Mouse (Mus musculus) forebrain, embryonic 16.5 days (tissue): Measurements from ENCODE around the gene Plk5. TPM values are rescaled to one million over a fixed set of nuclear protein-coding genes. Genes with fewer than 3 reads are reported as not detected.

Source experiments
- microRNA-seq: library from miRNA; unstranded; fragments of <30 nt; microRNA quantifications from one replicate; pipeline ENCODE4, GENCODE M21; 2017
- polyA plus RNA-seq: library from polyadenylated mRNA; unstranded; fragments of >200 nt; fragmentation: Nextera tagmentation; extraction: Ambion mirVana; gene quantifications from 2 replicates; pipeline ENCODE4 v1.2.1, GENCODE M21; 2015

Plk5 gene
- polyA plus RNA-seq, 1 experiment from 2014 or later = 4.5 TPM

Small RNAs within 50 kb of the gene (microRNA-seq; reads per million reads assigned to microRNA genes)
- not detected for gene Gm22721

Other genes with a start within 250 kb of the Plk5 start
- 18.0 and 19.7 TPM in 2 replicates for gene Stk11, start 240.7 kb upstream of the Plk5 start, polyA plus RNA-seq
- 404 and 433 TPM in 2 replicates for gene Atp5d, start 217.8 kb upstream of the Plk5 start, polyA plus RNA-seq
- 33.0 and 44.5 TPM in 2 replicates for gene Cbarp, start 215.6 kb upstream of the Plk5 start, polyA plus RNA-seq
- gene Midn, start 208.2 kb upstream of the Plk5 start, polyA plus RNA-seq = 26.5 and 30.9 TPM in 2 replicates
- gene Cirbp, start 190.5 kb upstream of the Plk5 start, polyA plus RNA-seq = 318 and 335 TPM in 2 replicates
- gene 1600002K03Rik, start 183.5 kb upstream of the Plk5 start, polyA plus RNA-seq = 8.5 and 10.6 TPM in 2 replicates
- 24.8 and 25.4 TPM in 2 replicates for gene Efna2, start 177.0 kb upstream of the Plk5 start, polyA plus RNA-seq
- 49.0 and 55.4 TPM in 2 replicates for gene Mum1, start 130.0 kb upstream of the Plk5 start, polyA plus RNA-seq
- gene Ndufs7, start 107.3 kb upstream of the Plk5 start, polyA plus RNA-seq = 236 and 272 TPM in 2 replicates
- 22.7 and 24.6 TPM in 2 replicates for gene Gamt, start 95.4 kb upstream of the Plk5 start, polyA plus RNA-seq
- 61.3 and 61.8 TPM in 2 replicates for gene Dazap1, start 95.0 kb upstream of the Plk5 start, polyA plus RNA-seq
- gene Rps15, start 64.0 kb upstream of the Plk5 start, polyA plus RNA-seq = 531 and 538 TPM in 2 replicates
- 222 and 234 TPM in 2 replicates for gene Apc2, start 60.5 kb upstream of the Plk5 start, polyA plus RNA-seq
- gene 2310011J03Rik, start 35.9 kb upstream of the Plk5 start, polyA plus RNA-seq = 32.5 and 34.2 TPM in 2 replicates
- gene Pcsk4, start 27.0 kb upstream of the Plk5 start, polyA plus RNA-seq = 3.1 and 3.9 TPM in 2 replicates
- gene Reep6, start 26.5 kb upstream of the Plk5 start, polyA plus RNA-seq = 2.2 and 3.2 TPM in 2 replicates
- gene Adamtsl5, start 8.0 kb upstream of the Plk5 start, polyA plus RNA-seq = 0.51 and 0.66 TPM in 2 replicates
- 16.3 TPM in 2 replicates for gene Mex3d, start 31.2 kb downstream of the Plk5 start, polyA plus RNA-seq
- 247 and 256 TPM in 2 replicates for gene Mbd3, start 43.1 kb downstream of the Plk5 start, polyA plus RNA-seq
- 455 and 522 TPM in 2 replicates for gene Uqcr11, start 50.4 kb downstream of the Plk5 start, polyA plus RNA-seq
- 63.7 and 74.6 TPM in 2 replicates for gene Tcf3, start 77.2 kb downstream of the Plk5 start, polyA plus RNA-seq
- gene Onecut3, start 138.4 kb downstream of the Plk5 start, polyA plus RNA-seq = 0.07 and 0.46 TPM in 2 replicates
- 0.16 and 0.23 TPM in 2 replicates for gene Atp8b3, start 182.7 kb downstream of the Plk5 start, polyA plus RNA-seq
- gene Rexo1, start 205.1 kb downstream of the Plk5 start, polyA plus RNA-seq = 28.1 and 30.3 TPM in 2 replicates
- gene Klf16, start 220.9 kb downstream of the Plk5 start, polyA plus RNA-seq = 9.2 and 10.1 TPM in 2 replicates
- 92.2 and 93.1 TPM in 2 replicates for gene Abhd17a, start 233.9 kb downstream of the Plk5 start, polyA plus RNA-seq
- 69.9 and 77.2 TPM in 2 replicates for gene Scamp4, start 246.4 kb downstream of the Plk5 start, polyA plus RNA-seq
- gene Adat3, start 246.4 kb downstream of the Plk5 start, polyA plus RNA-seq = 6.4 and 6.7 TPM in 2 replicates
- 3.1 and 4.1 TPM in 2 replicates for gene Gm49322, start 249.6 kb downstream of the Plk5 start, polyA plus RNA-seq